Mouse (Mus musculus) C2C12 (cell line): ENCODE measurements at regions not wholly inside any gene's neighbourhood (a gene's known extent, or its start where the extent isn't known, plus 50 kb on each side); places are given as distances from the start of the nearest gene placed in this dataset.

Experiments used
- CEBPB ChIP-seq: IDR thresholded peaks from one replicate; pipeline ENCODE4 v1.6.1; 2011; ENCODE audit warnings: low read depth, mild to moderate bottlenecking, control low read depth, moderate library complexity
- CTCF ChIP-seq: IDR thresholded peaks from one replicate; pipeline ENCODE4 v1.5.1; 2011; ENCODE audit not compliant: control insufficient read depth, insufficient read depth, insufficient read length
- MAX ChIP-seq: IDR thresholded peaks from one replicate; pipeline ENCODE4 v1.6.1; 2011; ENCODE audit warnings: mild to moderate bottlenecking, control low read depth
- MYOD1 ChIP-seq: IDR thresholded peaks from one replicate; pipeline ENCODE4 v1.6.1; 2011; ENCODE audit warnings: low read depth; ENCODE audit not compliant: control insufficient read depth, insufficient read length
- MYOG ChIP-seq: IDR thresholded peaks from one replicate; pipeline ENCODE4 v1.6.1; 2011; ENCODE audit not compliant: control insufficient read depth, insufficient read length; ENCODE audit errors: extremely low read depth
- USF1 ChIP-seq: IDR thresholded peaks from one replicate; pipeline ENCODE4 v1.6.1; 2011; ENCODE audit warnings: low read depth, mild to moderate bottlenecking, control low read depth, moderate library complexity

- TF ChIP-seq CTCF (no peak), MYOD1 (peak; percentile 15), CEBPB (no peak), MYOG (no peak), USF1 (no peak), MAX (no peak)
These were observed 81.5 kb upstream of the Camk1g start for GRCm38 (mm10) chr1:193451471-193452135.
